In the genomic region with DNA sequence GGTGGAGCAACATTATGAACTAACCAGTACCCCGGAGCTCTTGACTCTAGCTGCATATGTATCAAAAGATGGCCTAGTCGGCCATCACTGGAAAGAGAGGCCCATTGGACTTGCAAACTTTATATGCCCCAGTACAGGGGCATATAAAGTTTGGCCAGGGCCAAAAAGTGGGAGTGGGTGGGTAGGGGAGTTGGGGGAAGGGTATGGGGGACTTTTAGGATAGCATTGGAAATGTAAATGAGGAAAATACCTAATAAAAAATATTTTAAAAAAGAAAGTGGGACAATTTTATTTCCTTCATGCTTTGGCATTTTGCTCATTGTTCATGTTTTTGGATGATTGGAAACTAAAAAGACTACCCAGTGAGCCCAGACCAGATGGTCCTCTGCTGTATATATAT, we compare ENCODE assay signal across 3 mouse cellular contexts. TPM values are rescaled to one million over a fixed set of nuclear protein-coding genes. Genes with fewer than 3 reads are reported as not detected.
"Had no signal": no experiment of that assay in that cellular context is flagged by ENCODE, and none has a peak within 500 bp of the region (broad histone marks: within the 10 kb centered on the region; RNA-seq: fewer than 3 reads in every experiment).

No protein-coding gene starts in this region.

RNA-seq across cellular contexts. Expression of gene P2ry10, which starts 4.9 kb away (rescaled TPM):
- polyA plus RNA-seq: neural tube, embryonic 14.5 days; stomach, embryonic 14.5 days; stomach, postnatal 0 days had no signal
